Mouse (Mus musculus) natural killer cell, adult 2 months (primary cell): ENCODE measurements around the gene Cops7b.
A peak's percentile ranks its signal among the peaks of the same experiment; 100 is the strongest.
"Not testable (repeated sequence)": the region's sequence is repeated elsewhere in the genome, so short reads cannot be mapped to it uniquely, and the experiment has no call there.

ENCODE experiments used
- DNase-seq, 2 experiments: peaks; one replicate each; pipeline ENCODE4 v3.0.0; 2022; ENCODE audit warnings: low spot score in 2 of 2

The Cops7b gene

DNA sequence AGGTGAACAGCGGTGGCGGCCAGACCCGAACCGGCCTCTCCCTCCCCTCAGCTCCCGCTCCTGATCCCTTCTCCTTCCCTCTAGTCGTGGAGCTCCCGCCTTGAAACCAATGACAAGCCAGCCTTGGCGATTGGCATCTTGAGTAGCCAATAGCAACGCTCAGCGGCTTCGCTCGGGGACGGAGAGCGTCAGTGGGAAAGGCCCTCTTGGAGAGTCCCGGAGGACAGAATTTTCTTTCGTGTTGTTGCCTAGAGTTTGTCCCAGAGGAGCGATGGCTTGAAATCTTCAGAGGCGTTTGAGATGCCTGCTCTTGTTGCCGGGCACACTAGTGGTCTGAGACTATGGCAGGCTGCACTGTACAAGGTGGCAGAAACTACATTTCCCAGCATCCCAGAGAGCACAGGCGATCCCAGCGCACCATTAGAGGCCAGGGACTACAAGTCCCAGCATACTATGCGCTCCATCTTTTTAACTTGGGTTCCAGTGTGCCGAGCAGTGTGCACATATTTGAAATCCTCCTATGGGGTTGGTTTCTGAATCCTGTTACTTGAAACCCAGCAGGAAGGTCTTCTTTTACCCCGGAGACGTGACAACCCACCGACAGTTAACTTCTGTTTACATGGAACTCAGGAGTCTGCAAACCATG is at the start of gene Cops7b, which contains the start of gene Pde6d:
Gene Cops7b (plus strand): TSS at position 454 of the 646 bp plus-strand sequence.
Gene Pde6d (minus strand): TSS at position 179 of the 646 bp plus-strand sequence.
- peak; percentile 87 to 88 for DNase-seq

DNA sequence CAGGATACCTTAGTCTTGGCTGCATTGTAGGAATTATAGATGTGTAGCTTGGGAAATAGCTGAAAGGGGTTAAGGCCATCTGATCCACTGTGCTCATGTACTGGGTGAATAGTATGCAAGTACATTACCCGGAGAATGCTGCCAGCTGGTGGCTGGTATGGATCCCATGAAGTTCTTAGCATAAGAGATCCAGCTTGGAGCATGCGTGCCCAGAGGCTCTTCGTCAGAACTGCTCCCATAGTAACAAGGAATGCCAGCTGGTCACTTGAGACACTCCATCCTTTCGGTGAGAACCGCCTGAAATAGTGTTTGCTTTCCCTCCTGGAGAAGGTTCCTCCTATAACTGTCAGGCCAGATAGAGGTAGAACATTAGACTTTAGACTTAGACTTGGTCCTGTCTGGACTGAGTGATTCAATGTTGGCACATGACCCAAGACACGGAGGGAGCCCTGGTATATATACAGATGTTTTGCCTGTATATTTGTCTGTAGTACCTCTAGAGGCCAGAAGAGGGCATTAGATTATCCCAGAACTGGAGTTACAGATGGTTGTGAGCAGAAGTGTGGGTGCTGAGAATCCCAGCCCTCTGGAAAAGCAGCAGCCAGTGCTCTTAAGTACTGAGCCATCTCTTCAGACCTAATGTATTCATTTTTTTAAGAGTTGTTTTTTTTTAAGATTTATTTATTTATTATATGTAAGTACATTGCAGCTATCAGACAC is 49.1 kb upstream of the Cops7b start:
- DNase-seq = no peak

GRCm38 (mm10) chr1:86538383-86538782 is 44.3 kb upstream of the Cops7b start:
- DNase-seq = no peak

DNA sequence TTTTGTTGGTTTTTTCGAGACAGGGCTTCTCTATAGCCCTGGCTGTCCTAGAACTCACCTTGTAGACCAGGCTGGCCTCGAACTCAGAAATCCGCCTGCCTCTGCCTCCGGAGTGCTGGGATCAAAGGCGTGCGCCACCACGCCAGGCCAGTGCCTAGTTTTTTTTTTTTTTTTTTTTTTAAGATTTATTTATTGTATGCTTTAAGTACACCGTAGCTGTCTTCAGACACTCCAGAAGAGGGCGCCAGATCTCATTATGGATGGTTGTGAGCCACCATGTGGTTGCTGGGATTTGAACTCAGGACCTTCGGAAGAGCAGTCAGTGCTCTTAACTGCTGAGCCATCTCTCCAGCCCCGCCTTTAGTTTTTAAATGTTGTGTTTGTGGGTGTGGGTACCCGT is 43.1 kb upstream of the Cops7b start:
- not testable (repeated sequence) for DNase-seq

GRCm38 (mm10) chr1:86542584-86542983 is 40.1 kb upstream of the Cops7b start:
- DNase-seq = no peak

GRCm38 (mm10) chr1:86546797-86547196 is 35.9 kb upstream of the Cops7b start:
- no peak for DNase-seq

DNA sequence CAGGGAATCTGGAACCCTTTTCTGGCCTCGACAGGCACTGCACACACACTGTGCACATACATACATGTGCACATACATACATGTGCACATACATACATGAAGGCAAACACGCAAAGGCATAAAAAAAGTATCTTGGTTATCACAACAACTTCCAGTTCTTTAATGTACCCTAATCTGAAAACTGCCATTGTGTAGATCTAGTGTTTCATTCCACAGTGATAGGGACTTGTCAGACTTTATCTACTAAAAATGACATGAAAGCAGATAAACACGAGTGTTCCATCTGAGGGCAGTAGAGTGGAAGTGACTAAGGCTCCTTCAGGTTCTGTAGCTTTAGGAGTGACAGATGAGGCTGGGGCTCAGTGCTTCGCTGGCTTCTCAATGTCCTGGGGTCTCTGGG is 31.4 kb upstream of the Cops7b start:
- no peak for DNase-seq

- no peak for DNase-seq
Measured at GRCm38 (mm10) chr1:86551877-86552276, 30.8 kb upstream of the Cops7b start.

DNA sequence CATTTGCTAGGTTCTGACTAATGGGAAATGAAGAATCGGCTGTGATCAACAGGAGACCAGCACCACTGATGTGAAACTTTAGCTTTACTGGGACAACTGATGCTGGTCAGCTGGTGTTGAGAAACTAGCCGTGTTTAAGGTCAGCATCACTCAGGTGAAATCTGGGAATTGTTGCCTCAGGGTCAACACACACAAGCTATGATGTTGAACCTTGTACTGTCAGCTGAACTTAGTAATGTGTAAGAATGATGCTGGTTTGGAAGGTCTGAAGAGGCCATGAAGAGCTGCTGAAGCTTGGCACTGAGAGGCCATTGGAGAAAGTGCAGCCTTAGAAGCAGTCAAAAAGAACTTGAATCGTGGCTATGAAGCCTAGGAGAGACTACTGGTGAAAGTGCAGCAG is 27.0 kb upstream of the Cops7b start:
- no peak for DNase-seq

GRCm38 (mm10) chr1:86557872-86558271 is 24.8 kb upstream of the Cops7b start:
- no peak for DNase-seq

DNA sequence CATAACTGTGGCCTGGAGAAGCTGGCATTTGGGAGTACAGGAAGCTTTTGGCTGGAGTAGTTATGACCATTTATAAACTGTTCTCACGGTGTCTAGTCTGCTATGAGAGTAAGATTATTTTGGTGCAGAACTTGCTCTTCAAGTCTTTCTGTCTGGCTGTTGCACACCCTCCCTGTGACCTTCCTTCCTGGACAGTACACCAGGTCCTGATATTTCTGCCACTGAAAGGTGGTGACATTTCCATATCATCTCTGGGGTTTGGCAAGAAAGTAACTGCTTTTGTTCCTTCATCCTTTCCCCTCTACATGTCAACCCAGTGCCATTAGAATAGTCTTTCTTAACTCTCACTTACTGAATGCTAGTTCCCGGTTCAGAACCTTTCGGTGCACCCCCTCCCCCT is 23.5 kb upstream of the Cops7b start:
- no peak for DNase-seq

DNA sequence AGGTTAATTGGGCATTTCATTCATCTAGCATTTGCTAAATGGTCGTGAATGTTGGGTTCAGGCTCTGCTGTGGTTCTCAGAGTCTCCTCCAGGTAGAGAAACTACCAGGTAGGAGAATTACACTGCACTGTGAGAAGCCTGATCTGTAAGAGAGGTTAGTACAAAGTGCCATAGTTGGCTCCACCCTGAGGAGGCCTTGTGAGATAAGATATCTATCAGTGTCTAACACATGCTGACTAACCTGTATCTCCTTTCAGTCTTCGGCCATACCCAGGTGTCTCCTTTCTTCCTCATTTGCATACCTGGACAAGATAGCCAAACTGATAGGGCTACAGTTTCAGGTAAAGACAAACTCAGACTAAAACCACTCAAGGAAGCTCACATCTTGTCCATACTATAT is 20.0 kb upstream of the Cops7b start:
- no peak for DNase-seq

DNA sequence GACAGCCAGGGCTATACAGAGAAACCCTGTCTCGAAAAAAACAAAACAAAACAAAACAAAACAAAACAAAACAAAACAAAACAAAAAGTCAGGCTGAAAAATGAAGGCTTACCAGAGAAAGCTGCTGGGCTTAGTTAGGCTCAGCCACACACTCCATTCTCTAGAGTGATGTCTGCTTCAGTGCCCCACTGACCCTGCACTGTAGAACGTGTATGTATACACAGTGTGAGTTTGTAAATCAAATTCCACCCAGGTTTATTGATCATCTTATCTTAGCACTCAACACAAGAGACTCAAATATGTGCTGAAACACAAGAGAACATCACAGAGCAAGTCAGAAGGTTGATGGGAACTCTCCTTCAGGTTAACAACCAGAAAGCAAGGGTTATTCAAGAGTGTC is 14.3 kb upstream of the Cops7b start:
- DNase-seq = no peak

- DNase-seq = no peak
Measured at GRCm38 (mm10) chr1:86569292-86569860, 13.3 kb upstream of the Cops7b start.

GRCm38 (mm10) chr1:86571381-86571780 is 11.3 kb upstream of the Cops7b start:
- DNase-seq = no peak

GRCm38 (mm10) chr1:86571941-86572340 is 10.8 kb upstream of the Cops7b start:
- DNase-seq = no peak

GRCm38 (mm10) chr1:86580426-86580825 is 2.3 kb upstream of the Cops7b start:
- DNase-seq = no peak

DNA sequence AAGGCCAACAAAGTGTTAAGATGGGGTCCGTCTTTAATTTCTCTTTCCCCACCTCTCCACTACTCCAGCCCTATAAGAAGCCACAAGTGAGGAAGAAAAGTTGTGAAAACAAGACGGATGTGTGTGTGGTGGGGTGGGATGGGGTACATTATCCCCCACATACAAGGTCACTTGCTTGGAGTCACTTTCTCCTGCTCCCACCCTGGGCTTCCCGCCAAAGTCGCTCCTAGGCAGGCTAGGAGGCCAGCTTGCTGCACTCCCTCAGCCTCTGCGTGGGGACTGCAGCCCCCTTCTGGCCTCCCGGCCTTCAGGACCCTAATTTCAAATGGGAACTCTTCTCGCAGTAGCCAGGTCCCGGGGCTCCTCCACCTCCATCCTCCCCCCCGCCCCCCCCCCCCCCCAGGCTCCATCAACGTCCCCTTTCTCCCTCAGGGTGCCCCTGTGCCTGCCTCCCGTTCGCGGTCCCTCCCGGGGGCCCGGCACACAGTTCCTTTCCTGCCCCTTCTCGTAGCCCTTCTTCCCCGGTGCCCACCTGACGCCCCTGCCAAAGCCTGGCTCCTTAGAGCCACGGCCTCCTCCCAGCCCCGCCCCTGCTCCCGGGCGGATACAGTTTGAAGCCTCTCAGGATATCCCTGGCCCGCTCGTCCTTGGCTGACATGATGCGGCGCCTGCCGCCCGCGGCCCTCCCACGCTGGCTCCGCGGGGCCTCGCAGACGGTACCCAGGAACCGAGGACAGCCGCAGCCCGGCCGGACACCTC is 833 bp upstream of the Cops7b start:
- no peak for DNase-seq

- DNase-seq = no peak
Measured at GRCm38 (mm10) chr1:86583709-86584108, 1.0 kb downstream of the Cops7b start.

GRCm38 (mm10) chr1:86586992-86587391 is 4.3 kb downstream of the Cops7b start:
- DNase-seq = peak; percentile 70 to 78

- no peak for DNase-seq
Measured at GRCm38 (mm10) chr1:86594539-86594938, 11.8 kb downstream of the Cops7b start.

GRCm38 (mm10) chr1:86595315-86595714 is 12.6 kb downstream of the Cops7b start:
- no peak for DNase-seq
